Mouse (Mus musculus) intestine, postnatal 0 days (tissue): ENCODE measurements at regions not wholly inside any gene's neighbourhood (a gene's known extent, or its start where the extent isn't known, plus 50 kb on each side); places are given as distances from the start of the nearest gene placed in this dataset.

Experiments
- ATAC-seq: fragments of 200-750 bp; cut with Nextera tagmentation; 2 replicates; pipeline ENCODE4 v1.8.0; 2017; ENCODE audit warnings: mild to moderate bottlenecking, moderate TSS enrichment, moderate library complexity
- H3K27ac ChIP-seq: fragments of 300-500 bp; sonication (generic); 2 replicates; pipeline ENCODE4 v1.5.1; 2014; ENCODE audit warnings: mild to moderate bottlenecking, low read depth, low read length, moderate library complexity
- H3K27me3 ChIP-seq: fragments of 300-500 bp; sonication (generic); replicated peaks from 2 replicates; pipeline ENCODE4 v1.6.1; 2014; ENCODE audit warnings: low read length, mixed read lengths; ENCODE audit not compliant: control insufficient read depth, insufficient read depth
- H3K36me3 ChIP-seq: fragments of 300-500 bp; sonication (generic); 2 replicates; pipeline ENCODE4 v1.6.1; 2014; ENCODE audit warnings: mild to moderate bottlenecking, moderate library complexity; ENCODE audit not compliant: control insufficient read depth, insufficient read depth
- H3K4me1 ChIP-seq: fragments of 300-500 bp; sonication (generic); replicated peaks from 2 replicates; pipeline ENCODE4 v1.6.1; 2014; ENCODE audit warnings: antibody characterized with exemption, low read length, mixed read lengths; ENCODE audit not compliant: control insufficient read depth, insufficient read depth
- H3K4me2 ChIP-seq: fragments of 300-500 bp; sonication (generic); replicated peaks from 2 replicates; pipeline ENCODE4 v1.6.1; 2014; ENCODE audit warnings: low read depth, mild to moderate bottlenecking, moderate library complexity
- H3K4me3 ChIP-seq: fragments of 300-500 bp; sonication (generic); 2 replicates; pipeline ENCODE4 v1.5.1; 2014; ENCODE audit warnings: low read depth, low read length
- H3K9ac ChIP-seq: fragments of 300-500 bp; sonication (generic); 2 replicates; pipeline ENCODE4 v1.6.1; 2014; ENCODE audit warnings: mild to moderate bottlenecking, low read depth, low read length
- H3K9me3 ChIP-seq: fragments of 300-500 bp; sonication (generic); 2 replicates; pipeline ENCODE4 v1.6.1; 2016; ENCODE audit warnings: mixed run types; ENCODE audit not compliant: control insufficient read depth
- CTCF ChIP-seq: sonication (generic); IDR thresholded peaks from 2 replicates; pipeline ENCODE4 v1.5.1; 2016; ENCODE audit warnings: low read depth, mild to moderate bottlenecking, control low read depth, antibody characterized with exemption, moderate library complexity
- WGBS: fragments of 180-500 bp; shearing (Covaris S2); extraction: QIAGEN DNeasy Blood & Tissue Kit; methylation state at CpG from one replicate; pipeline ENCODE4 v1.1.7; 2014; 5-methylcytosine and 5-hydroxymethylcytosine counted together

DNA sequence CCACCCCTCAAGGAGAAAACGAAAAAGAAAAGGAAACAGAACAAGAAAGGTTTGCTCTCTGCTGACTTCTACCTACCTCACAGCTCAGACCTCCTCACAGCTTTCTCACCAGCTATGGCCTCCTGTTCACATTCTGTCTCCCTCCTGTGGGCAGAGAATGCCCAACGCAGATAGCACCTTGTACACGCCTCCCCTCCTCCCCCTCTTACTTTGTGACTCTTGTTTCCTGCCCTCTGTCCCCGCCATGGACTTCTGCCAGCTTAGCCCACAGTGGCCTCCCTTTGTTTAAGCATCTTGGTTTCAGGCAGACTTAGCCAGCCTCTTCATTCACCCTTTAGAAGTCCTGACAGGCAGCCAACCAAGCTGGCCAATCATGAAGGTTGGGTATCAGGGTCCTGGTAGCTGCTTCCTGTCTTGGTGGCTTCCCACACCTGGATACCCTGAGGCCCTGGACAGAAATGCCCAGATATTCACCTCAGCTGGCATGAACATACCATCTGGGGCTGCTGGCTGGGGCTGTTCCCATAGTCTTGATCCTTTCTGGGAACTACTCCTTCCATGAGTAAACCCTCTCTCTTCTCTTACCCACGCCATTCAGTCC lies 1287.2 kb upstream of the A1bg start:
- Histone ChIP-seq H3K4me1 (no peaks in the 10 kb centered on the region), H3K9ac (no peak overlapping the region), H3K9me3 (no peaks in the 10 kb centered on the region), H3K4me3 (no peak overlapping the region), H3K27ac (no peak overlapping the region), H3K4me2 (no peak overlapping the region), H3K36me3 (no peaks in the 10 kb centered on the region), H3K27me3 (no peaks in the 10 kb centered on the region)
- peak; percentile 45 for TF ChIP-seq CTCF
- no peak for ATAC-seq
- WGBS: 68% methylated on average over 5 of the region's 5 CpGs

DNA sequence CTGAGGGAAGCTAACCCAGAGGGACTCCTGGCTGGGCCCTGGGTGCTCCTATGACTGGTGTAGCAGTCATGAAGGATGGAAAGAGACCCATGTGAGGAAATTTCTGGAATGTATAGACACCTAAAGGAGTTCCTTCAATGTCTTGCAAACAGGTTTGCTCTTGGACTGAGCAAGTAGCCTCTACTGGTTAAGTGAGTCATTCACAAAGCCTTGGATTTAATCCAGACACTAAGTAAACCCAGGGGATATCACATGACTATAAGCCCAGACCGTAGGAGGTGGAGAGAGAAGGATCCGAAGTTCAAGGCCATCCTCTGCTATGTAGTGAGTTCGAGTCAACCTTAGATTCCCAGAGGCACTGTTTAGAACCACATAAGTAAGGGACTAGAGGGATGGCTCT lies 1286.5 kb upstream of the A1bg start:
- Histone ChIP-seq H3K27ac (no peak overlapping the region), H3K27me3 (no peaks in the 10 kb centered on the region), H3K9me3 (no peaks in the 10 kb centered on the region), H3K4me1 (no peaks in the 10 kb centered on the region), H3K4me2 (no peak overlapping the region), H3K9ac (no peak overlapping the region), H3K36me3 (no peaks in the 10 kb centered on the region), H3K4me3 (no peak overlapping the region)
- WGBS: 78% methylated on average over 3 of the region's 3 CpGs
- TF ChIP-seq CTCF: no peak
- no peak for ATAC-seq

DNA sequence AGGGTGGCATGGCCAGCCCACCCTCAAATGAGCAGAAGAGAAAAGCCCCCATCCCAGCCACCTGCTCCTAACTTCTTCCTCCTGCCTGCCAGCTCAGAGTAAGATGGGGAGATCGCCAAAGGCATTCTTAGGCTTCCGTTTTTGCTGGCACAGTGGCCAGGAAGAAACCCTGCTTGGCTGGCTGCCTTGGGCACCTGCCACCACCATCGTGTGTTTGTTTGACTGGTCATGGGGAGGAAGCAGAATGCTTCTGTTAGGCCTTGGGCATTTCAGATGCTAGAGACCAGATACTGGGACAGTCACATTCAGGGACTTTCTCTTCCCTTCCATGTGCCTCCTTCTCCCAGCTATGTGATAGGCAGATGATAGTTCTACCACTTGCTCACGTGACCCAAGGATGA lies 1283.7 kb upstream of the A1bg start:
- no peak overlapping the region for H3K9ac ChIP-seq
- no peak for TF ChIP-seq CTCF
- H3K4me1 ChIP-seq: no peaks in the 10 kb centered on the region; the same call in 1 of the 2 replicates
- H3K27me3 ChIP-seq: no peaks in the 10 kb centered on the region
- H3K36me3 ChIP-seq: no peaks in the 10 kb centered on the region
- H3K9me3 ChIP-seq: no peaks in the 10 kb centered on the region
- 82% methylated on average over 4 of the region's 4 CpGs for whole genome bisulfite sequencing
- H3K4me3 ChIP-seq: no peak overlapping the region
- no peak for ATAC-seq
- no peak overlapping the region for H3K4me2 ChIP-seq
- no peak overlapping the region for H3K27ac ChIP-seq

DNA sequence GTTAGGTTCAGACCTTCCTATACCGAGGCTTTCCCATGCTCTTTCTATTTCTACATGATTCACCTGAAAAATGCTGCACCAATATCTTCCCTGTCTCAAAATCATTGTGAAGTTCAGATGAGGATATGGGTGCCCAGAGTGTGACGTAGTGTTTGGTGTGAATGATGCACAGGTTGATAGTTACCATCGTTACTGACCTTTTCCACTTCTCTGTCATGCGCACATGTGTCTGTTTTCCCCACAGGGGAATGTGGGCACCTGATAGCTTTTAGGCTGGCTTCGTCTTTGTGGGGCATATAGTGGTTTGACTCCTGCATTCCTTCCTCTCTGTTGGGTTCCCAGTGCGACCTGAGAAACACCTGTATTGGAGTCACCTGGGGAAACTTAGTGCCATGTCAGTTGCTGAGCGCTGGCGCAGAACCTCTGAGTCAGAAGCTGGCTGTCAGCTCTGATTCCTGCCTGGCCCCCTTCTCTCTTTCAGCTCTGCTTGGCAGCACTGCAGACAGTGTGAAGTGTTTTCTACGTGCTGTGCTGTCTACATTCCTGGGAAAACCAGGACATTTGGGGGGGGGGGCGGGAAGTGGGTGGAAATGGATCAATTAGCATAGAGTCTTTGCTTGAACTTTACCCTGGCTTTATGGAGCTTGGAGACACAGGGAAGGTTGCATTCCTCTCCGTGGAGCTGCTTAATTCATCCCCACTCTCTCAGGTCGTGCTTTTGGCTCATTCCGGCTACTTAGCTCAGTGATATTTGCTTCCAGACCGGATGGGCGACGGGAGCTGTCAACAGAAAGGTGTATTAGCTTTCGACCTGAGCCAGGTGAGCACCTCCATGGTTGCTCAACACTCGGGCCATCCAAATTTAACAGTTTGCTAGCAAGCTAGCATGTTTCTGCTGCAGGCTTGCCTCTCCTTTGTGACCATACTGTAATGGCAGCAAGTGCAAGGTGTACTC lies 1281.4 kb upstream of the A1bg start:
- Histone ChIP-seq H3K9me3 (no peaks in the 10 kb centered on the region), H3K4me2 (peak overlapping the region; percentile 44), H3K27ac (no peak overlapping the region), H3K4me3 (no peak overlapping the region), H3K9ac (no peak overlapping the region), H3K27me3 (no peaks in the 10 kb centered on the region), H3K4me1 (no peaks in the 10 kb centered on the region; the same call in 1 of the 2 replicates), H3K36me3 (no peaks in the 10 kb centered on the region)
- no peak for TF ChIP-seq CTCF
- peak; percentile 81 for ATAC-seq
- WGBS: 38% methylated on average over 18 of the region's 18 CpGs

DNA sequence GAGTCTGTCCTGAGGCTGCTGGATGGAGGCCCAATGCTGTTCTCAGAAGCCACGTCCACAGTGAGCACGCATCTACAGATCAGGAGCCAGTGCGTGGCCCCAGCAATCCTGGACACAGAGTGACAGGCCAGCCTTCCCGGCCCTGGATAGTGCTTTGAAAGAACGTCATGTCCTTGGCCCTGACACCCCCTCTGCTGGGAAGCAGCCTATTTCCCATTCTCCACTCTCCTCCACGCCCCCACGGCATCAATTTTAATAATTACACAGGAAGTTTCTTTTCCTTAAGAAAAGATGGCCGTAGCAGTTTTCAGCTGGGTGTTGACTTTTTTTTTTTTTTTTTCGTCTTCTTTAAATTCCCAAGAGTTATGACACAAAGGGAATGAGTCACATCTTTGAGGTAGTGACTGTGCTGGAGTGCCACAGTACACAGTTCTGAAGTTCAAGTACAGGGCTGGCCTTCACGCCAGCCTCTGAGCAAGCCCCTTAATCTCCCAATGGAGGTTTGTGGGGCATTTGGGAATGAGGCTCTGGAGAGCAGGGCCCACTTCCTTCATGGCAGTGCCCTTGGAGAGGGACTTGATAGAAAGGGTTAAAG lies 1280.1 kb upstream of the A1bg start:
- Histone ChIP-seq H3K4me1 (no peaks in the 10 kb centered on the region; the same call in 1 of the 2 replicates), H3K4me2 (no peak overlapping the region), H3K4me3 (no peak overlapping the region), H3K27me3 (no peaks in the 10 kb centered on the region), H3K36me3 (no peaks in the 10 kb centered on the region), H3K9me3 (no peaks in the 10 kb centered on the region), H3K9ac (no peak overlapping the region), H3K27ac (no peak overlapping the region)
- 68% methylated on average over 10 of the region's 10 CpGs for WGBS
- ATAC-seq: no peak
- no peak for TF ChIP-seq CTCF

DNA sequence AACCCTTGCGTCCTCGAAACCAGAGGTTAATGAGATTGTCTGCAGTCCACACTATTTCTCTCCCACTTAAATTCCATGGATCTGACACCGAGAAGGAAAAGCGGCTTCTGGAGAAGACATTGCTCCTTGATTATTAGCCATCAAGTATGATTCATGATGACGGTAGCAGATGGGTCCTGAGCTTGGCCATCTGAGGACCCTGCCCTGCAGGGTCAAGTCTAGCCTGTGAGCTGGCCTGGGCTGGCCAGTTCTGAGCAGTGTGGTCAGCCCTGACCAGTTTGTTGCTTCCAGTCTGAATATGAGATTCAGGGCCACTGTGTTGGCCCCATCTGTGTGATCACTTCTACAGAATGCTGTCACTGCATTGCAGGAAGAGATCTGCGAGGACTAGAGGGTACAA lies 1275.9 kb upstream of the A1bg start:
- 96% methylated on average over 6 of the region's 6 CpGs for WGBS

More for the DNA sequence above, 1275.9 kb upstream of the A1bg start:
- Histone ChIP-seq H3K36me3 (no peaks in the 10 kb centered on the region), H3K27me3 (no peaks in the 10 kb centered on the region), H3K9me3 (no peaks in the 10 kb centered on the region), H3K4me3 (no peak overlapping the region), H3K4me1 (no peaks in the 10 kb centered on the region; the same call in 1 of the 2 replicates), H3K4me2 (no peak overlapping the region), H3K9ac (no peak overlapping the region), H3K27ac (no peak overlapping the region)
- no peak for ATAC-seq
- TF ChIP-seq CTCF: no peak
